Mouse (Mus musculus): ENCODE data around the gene Surf2. TPM values are rescaled to one million over a fixed set of nuclear protein-coding genes. Genes with fewer than 3 reads are reported as not detected.

The Surf2 gene
- polyA plus RNA-seq, 1 experiment from 2014 or later = 56.7 TPM

- Histone ChIP-seq H3K27ac (replicated peaks) (no peak overlapping the region), H3K4me2 (replicated peaks) (no peak overlapping the region), H3K9me3 (no peaks in the 10 kb centered on the region), H3K9ac (replicated peaks) (no peak overlapping the region), H3K4me1 (peaks cover 20% of the 10 kb centered on the region), H3K27me3 (no peaks in the 10 kb centered on the region), H3K36me3 (peaks cover 74% of the 10 kb centered on the region), H3K4me3 (no peak overlapping the region)
- WGBS = 83% methylated on average over 6 of the region's 6 CpGs
- ATAC-seq (ENCODE audit: low FRiP score, low read depth) = no peak
Measured at GRCm38 (mm10) chr2:26920190-26920855, 4.2 kb downstream of the Surf2 start.

- Histone ChIP-seq H3K27ac (replicated peaks) (no peak overlapping the region), H3K4me1 (peaks cover 11% of the 10 kb centered on the region), H3K4me2 (replicated peaks) (no peak overlapping the region), H3K4me3 (no peak overlapping the region), H3K36me3 (peaks cover 89% of the 10 kb centered on the region), H3K9ac (replicated peaks) (no peak overlapping the region), H3K9me3 (no peaks in the 10 kb centered on the region), H3K27me3 (no peaks in the 10 kb centered on the region)
- no peak for ATAC-seq (ENCODE audit: low FRiP score, low read depth)
- 89% methylated on average over 9 of the region's 9 CpGs for WGBS
Measured at GRCm38 (mm10) chr2:26921784-26922183, 5.6 kb downstream of the Surf2 start.

GRCm38 (mm10) chr2:26927745-26928476, 11.7 kb downstream of the Surf2 start:
- H3K36me3 ChIP-seq = peaks cover 68% of the 10 kb centered on the region
- H3K9me3 ChIP-seq = no peaks in the 10 kb centered on the region
- H3K4me1 ChIP-seq = peaks cover 21% of the 10 kb centered on the region
- no peak overlapping the region for H3K27ac ChIP-seq (replicated peaks)
- WGBS = 89% methylated on average over 6 of the region's 6 CpGs
- no peak overlapping the region for H3K4me3 ChIP-seq
- ATAC-seq (ENCODE audit: low FRiP score, low read depth) = no peak
- H3K4me2 ChIP-seq (replicated peaks) = no peak overlapping the region
- H3K27me3 ChIP-seq = no peaks in the 10 kb centered on the region
- H3K9ac ChIP-seq (replicated peaks) = no peak overlapping the region

GRCm38 (mm10) chr2:26930390-26930789, 14.2 kb downstream of the Surf2 start:
- Histone ChIP-seq H3K4me1 (peaks cover 23% of the 10 kb centered on the region), H3K4me3 (no peak overlapping the region), H3K27ac (replicated peaks) (no peak overlapping the region), H3K27me3 (no peaks in the 10 kb centered on the region), H3K4me2 (replicated peaks) (no peak overlapping the region), H3K9me3 (no peaks in the 10 kb centered on the region), H3K9ac (replicated peaks) (no peak overlapping the region), H3K36me3 (peaks cover 44% of the 10 kb centered on the region)
- 46% methylated on average over 1 of the region's 1 CpGs for WGBS
- ATAC-seq (ENCODE audit: low FRiP score, low read depth) = no peak

- Histone ChIP-seq H3K9me3 (no peaks in the 10 kb centered on the region), H3K27me3 (no peaks in the 10 kb centered on the region), H3K4me3 (peak overlapping the region; percentile 94), H3K4me1 (peaks cover 23% of the 10 kb centered on the region), H3K9ac (replicated peaks) (peak overlapping the region; percentile 99), H3K36me3 (peaks cover 23% of the 10 kb centered on the region), H3K27ac (replicated peaks) (peak overlapping the region; percentile 81), H3K4me2 (replicated peaks) (peak overlapping the region; percentile 76)
- WGBS = 4% methylated on average over 40 of the region's 49 CpGs
- ATAC-seq (ENCODE audit: low FRiP score, low read depth) = no peak; the same call in none of the 2 replicates
Measured at GRCm38 (mm10) chr2:26932473-26933303, 16.5 kb downstream of the Surf2 start.

GRCm38 (mm10) chr2:26933304-26934055, 17.3 kb downstream of the Surf2 start, which contains the start of the genes Surf4 and Stkld1:
Gene Surf4, minus strand, starts transcription at chr2:26933928.
Gene Stkld1, plus strand, starts transcription at chr2:26934047.
- Histone ChIP-seq H3K4me2 (replicated peaks) (peak within 1 kb of the TSS; percentile 76), H3K27me3 (no peaks in the 10 kb centered on the region), H3K27ac (replicated peaks) (peak within 1 kb of the TSS; percentile 81), H3K4me3 (peak within 1 kb of the TSS; percentile 94), H3K9me3 (no peaks in the 10 kb centered on the region), H3K4me1 (peaks cover 23% of the 10 kb centered on the region), H3K9ac (replicated peaks) (peak within 1 kb of the TSS; percentile 99), H3K36me3 (peaks cover 17% of the 10 kb centered on the region)
- under 1% methylated on average over 56 of the region's 70 CpGs for WGBS
- ATAC-seq (ENCODE audit: low FRiP score, low read depth) = peak; percentile 93

GRCm38 (mm10) chr2:26935286-26935685, 19.1 kb downstream of the Surf2 start:
- Histone ChIP-seq H3K9me3 (no peaks in the 10 kb centered on the region), H3K9ac (replicated peaks) (no peak overlapping the region), H3K4me3 (no peak overlapping the region), H3K27me3 (no peaks in the 10 kb centered on the region), H3K4me2 (replicated peaks) (no peak overlapping the region), H3K4me1 (peaks cover 23% of the 10 kb centered on the region), H3K36me3 (peaks cover 6% of the 10 kb centered on the region; the same call in 1 of the 2 replicates), H3K27ac (replicated peaks) (no peak overlapping the region)
- WGBS = 100% methylated on average over 2 of the region's 2 CpGs
- no peak for ATAC-seq (ENCODE audit: low FRiP score, low read depth)

GRCm38 (mm10) chr2:26936425-26936824, 20.3 kb downstream of the Surf2 start:
- no peaks in the 10 kb centered on the region for H3K36me3 ChIP-seq

GRCm38 (mm10) chr2:26941539-26941938, 25.4 kb downstream of the Surf2 start:
- Histone ChIP-seq H3K4me2 (replicated peaks) (no peak overlapping the region), H3K27me3 (no peaks in the 10 kb centered on the region), H3K9ac (replicated peaks) (no peak overlapping the region), H3K27ac (replicated peaks) (no peak overlapping the region), H3K36me3 (no peaks in the 10 kb centered on the region), H3K4me3 (no peak overlapping the region), H3K9me3 (no peaks in the 10 kb centered on the region), H3K4me1 (no peaks in the 10 kb centered on the region)
- 42% methylated on average over 5 of the region's 5 CpGs for WGBS
- no peak for ATAC-seq (ENCODE audit: low FRiP score, low read depth)

More at GRCm38 (mm10) chr2:26936425-26936824, 20.3 kb downstream of the Surf2 start:
- 86% methylated on average over 1 of the region's 1 CpGs for whole genome bisulfite sequencing
- Histone ChIP-seq H3K27me3 (no peaks in the 10 kb centered on the region), H3K27ac (replicated peaks) (no peak overlapping the region), H3K4me3 (no peak overlapping the region), H3K4me2 (replicated peaks) (no peak overlapping the region), H3K9me3 (no peaks in the 10 kb centered on the region), H3K9ac (replicated peaks) (no peak overlapping the region), H3K4me1 (peaks cover 14% of the 10 kb centered on the region)
- no peak for ATAC-seq (ENCODE audit: low FRiP score, low read depth)

GRCm38 (mm10) chr2:26943253-26943652, 27.1 kb downstream of the Surf2 start:
- no peaks in the 10 kb centered on the region for H3K27me3 ChIP-seq
- H3K4me1 ChIP-seq = no peaks in the 10 kb centered on the region
- no peak for ATAC-seq (ENCODE audit: low FRiP score, low read depth)
- 83% methylated on average over 3 of the region's 3 CpGs for WGBS
- no peak overlapping the region for H3K4me2 ChIP-seq (replicated peaks)
- H3K9me3 ChIP-seq = no peaks in the 10 kb centered on the region
- H3K27ac ChIP-seq (replicated peaks) = no peak overlapping the region
- H3K9ac ChIP-seq (replicated peaks) = no peak overlapping the region
- peaks cover 10% of the 10 kb centered on the region; the same call in 1 of the 2 replicates for H3K36me3 ChIP-seq
- H3K4me3 ChIP-seq = no peak overlapping the region

- H3K4me2 ChIP-seq (replicated peaks) = no peak overlapping the region
- no peaks in the 10 kb centered on the region for H3K27me3 ChIP-seq
- no peaks in the 10 kb centered on the region for H3K9me3 ChIP-seq
- ATAC-seq (ENCODE audit: low FRiP score, low read depth) = no peak
- no peak overlapping the region for H3K9ac ChIP-seq (replicated peaks)
- no peak overlapping the region for H3K4me3 ChIP-seq
- no peak overlapping the region for H3K27ac ChIP-seq (replicated peaks)
- H3K4me1 ChIP-seq = no peaks in the 10 kb centered on the region
- 89% methylated on average over 2 of the region's 2 CpGs for WGBS
- H3K36me3 ChIP-seq = peaks cover 61% of the 10 kb centered on the region
Measured at GRCm38 (mm10) chr2:26950411-26950810, 34.2 kb downstream of the Surf2 start.
